Mouse (Mus musculus): ENCODE data around the gene Emilin1. TPM values are rescaled to one million over a fixed set of nuclear protein-coding genes. Genes with fewer than 3 reads are reported as not detected.

Gene Emilin1
- polyA plus RNA-seq, 1 experiment = 1.7 TPM

GRCm38 (mm10) chr5:30933705-30934104, 20.5 kb downstream of the Emilin1 start:
- TF ChIP-seq GATA1 (IDR thresholded peaks at IDR 0.05; ENCODE audit: low read length) = no peak

GRCm38 (mm10) chr5:30934725-30935461, 21.7 kb downstream of the Emilin1 start:
- TF ChIP-seq GATA1 (IDR thresholded peaks at IDR 0.05; ENCODE audit: low read length) = no peak

- TF ChIP-seq GATA1 (IDR thresholded peaks at IDR 0.05; ENCODE audit: low read length) = no peak
These were observed 29.8 kb downstream of the Emilin1 start for GRCm38 (mm10) chr5:30943004-30943403.

GRCm38 (mm10) chr5:30944344-30944743, 31.1 kb downstream of the Emilin1 start:
- no peak for TF ChIP-seq GATA1 (IDR thresholded peaks at IDR 0.05; ENCODE audit: low read length)

GRCm38 (mm10) chr5:30944956-30945781, 32.0 kb downstream of the Emilin1 start, which contains the start of gene Cgref1:
Cgref1 (minus strand) TSS chr5:30945591.
- TF ChIP-seq GATA1 (IDR thresholded peaks at IDR 0.05; ENCODE audit: low read length) = no peak

- TF ChIP-seq GATA1 (IDR thresholded peaks at IDR 0.05; ENCODE audit: low read length) = no peak
These were observed 35.4 kb downstream of the Emilin1 start for GRCm38 (mm10) chr5:30948620-30949019.

GRCm38 (mm10) chr5:30949654-30950326, 36.6 kb downstream of the Emilin1 start:
- TF ChIP-seq GATA1 (IDR thresholded peaks at IDR 0.05; ENCODE audit: low read length) = no peak

GRCm38 (mm10) chr5:30950451-30950850, 37.2 kb downstream of the Emilin1 start:
- TF ChIP-seq GATA1 (IDR thresholded peaks at IDR 0.05; ENCODE audit: low read length) = no peak

- TF ChIP-seq GATA1 (IDR thresholded peaks at IDR 0.05; ENCODE audit: low read length) = no peak
These were observed 37.7 kb downstream of the Emilin1 start for GRCm38 (mm10) chr5:30950922-30951321.

- no peak for TF ChIP-seq GATA1 (IDR thresholded peaks at IDR 0.05; ENCODE audit: low read length)
These were observed 38.5 kb downstream of the Emilin1 start for GRCm38 (mm10) chr5:30951706-30952105.

GRCm38 (mm10) chr5:30952551-30952950, 39.3 kb downstream of the Emilin1 start:
- TF ChIP-seq GATA1 (IDR thresholded peaks at IDR 0.05; ENCODE audit: low read length) = no peak

- TF ChIP-seq GATA1 (IDR thresholded peaks at IDR 0.05; ENCODE audit: low read length) = no peak
These were observed 40.9 kb downstream of the Emilin1 start for GRCm38 (mm10) chr5:30954065-30954464.

GRCm38 (mm10) chr5:30954556-30954955, 41.4 kb downstream of the Emilin1 start:
- no peak for TF ChIP-seq GATA1 (IDR thresholded peaks at IDR 0.05; ENCODE audit: low read length)

GRCm38 (mm10) chr5:30955751-30956150, 42.5 kb downstream of the Emilin1 start:
- no peak for TF ChIP-seq GATA1 (IDR thresholded peaks at IDR 0.05; ENCODE audit: low read length)

- no peak for TF ChIP-seq GATA1 (IDR thresholded peaks at IDR 0.05; ENCODE audit: low read length)
These were observed 44.7 kb downstream of the Emilin1 start for GRCm38 (mm10) chr5:30957891-30958290.

All from G1E-ER4 (cell line).